Mouse (Mus musculus): ENCODE measurements at regions not wholly inside any gene's neighbourhood (a gene's known extent, or its start where the extent isn't known, plus 50 kb on each side); places are given as distances from the start of the nearest gene placed in this dataset.
A peak's percentile ranks its signal among the peaks of the same experiment; 100 is the strongest.

GRCm38 (mm10) chr9:63087195-63087594, 61.6 kb downstream of the Skor1 start:
- no peak for DNase-seq (ENCODE audit: low spot score)

GRCm38 (mm10) chr9:63086671-63087070, 62.1 kb downstream of the Skor1 start:
- no peak for DNase-seq (ENCODE audit: low spot score)

DNA sequence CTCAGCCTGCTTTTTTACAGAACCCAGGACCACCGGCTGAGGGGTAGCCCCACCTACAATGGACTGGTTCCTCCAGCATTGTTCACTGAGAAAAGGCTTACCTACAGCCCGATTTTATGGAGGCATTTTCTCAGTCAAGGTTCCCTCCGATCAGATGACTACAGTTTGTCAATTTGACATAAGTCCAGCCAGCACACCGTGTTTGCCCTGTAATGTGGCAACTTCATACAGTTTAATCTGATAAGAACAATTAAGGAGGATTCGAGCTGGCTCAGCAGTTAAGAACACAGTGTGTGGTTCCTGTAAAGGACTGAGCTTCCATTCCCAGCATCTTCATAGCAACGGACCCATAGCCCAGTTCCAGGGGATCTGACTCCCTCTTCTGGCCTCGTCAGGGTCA, 65.9 kb downstream of the Skor1 start:
- no peak for DNase-seq (ENCODE audit: low spot score)

- DNase-seq (ENCODE audit: low spot score), result no peak
Observed at GRCm38 (mm10) chr9:63082311-63082710, 66.5 kb downstream of the Skor1 start.

GRCm38 (mm10) chr9:63080406-63080805, 68.4 kb downstream of the Skor1 start:
- DNase-seq (ENCODE audit: low spot score), result no peak

- DNase-seq (ENCODE audit: low spot score), result no peak
Observed at GRCm38 (mm10) chr9:63075252-63075651, 73.5 kb downstream of the Skor1 start.

DNA sequence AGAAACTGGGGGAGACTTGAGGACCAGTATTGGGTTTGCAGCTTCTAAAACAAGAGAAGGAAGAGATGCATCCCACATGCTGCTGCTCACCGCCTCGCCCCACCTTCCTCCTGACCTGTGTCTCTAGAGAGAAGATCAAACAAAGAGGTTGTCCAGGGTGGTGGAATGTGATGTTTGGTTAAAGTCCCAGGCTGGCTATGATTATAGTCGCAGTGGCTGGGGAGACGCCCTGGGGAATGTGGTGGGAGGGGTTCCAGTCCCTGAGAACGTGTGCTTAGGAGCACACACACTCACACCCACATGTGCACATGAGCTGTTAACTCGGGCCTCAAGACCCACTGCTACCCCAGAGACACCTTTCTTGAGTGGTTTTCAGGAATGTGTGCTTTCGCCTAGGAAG, 74.0 kb downstream of the Skor1 start:
- DNase-seq (ENCODE audit: low spot score), result no peak

DNA sequence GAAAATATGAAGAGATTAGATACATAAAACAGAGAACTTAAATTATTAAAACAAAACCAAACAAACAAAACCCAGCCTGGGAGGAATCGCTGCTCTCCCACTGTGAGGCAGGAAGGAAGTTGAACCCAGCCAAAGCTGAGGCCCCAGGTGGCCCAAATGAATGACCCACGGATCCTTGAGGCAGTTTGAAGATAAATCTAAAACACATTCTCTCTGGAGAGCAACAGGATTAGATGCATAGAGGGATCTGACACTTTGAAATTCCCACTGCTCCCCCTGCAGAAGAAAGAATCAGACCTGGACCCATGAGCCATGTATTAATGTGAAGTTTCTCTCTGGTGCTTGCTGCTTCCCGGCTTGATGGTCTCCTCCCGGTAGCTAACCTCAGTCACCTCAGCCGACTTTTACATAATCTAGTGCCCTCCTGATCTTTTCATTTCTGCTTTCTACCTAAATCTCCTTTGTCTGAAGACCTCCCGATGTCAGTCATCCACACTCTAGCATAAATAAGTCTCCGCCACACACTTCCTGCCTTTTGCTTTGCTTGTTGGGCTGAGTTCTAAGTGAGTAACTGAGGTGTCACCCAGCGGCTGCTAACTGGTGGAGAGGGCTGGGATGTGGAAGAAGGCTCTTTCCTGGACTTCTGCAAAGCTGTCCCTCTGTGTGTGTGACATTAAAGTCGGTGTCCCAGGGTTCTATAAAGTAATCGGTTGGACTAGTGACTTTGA, 74.6 kb downstream of the Skor1 start:
- DNase-seq (ENCODE audit: low spot score), result no peak

- DNase-seq (ENCODE audit: low spot score), result no peak
Observed at GRCm38 (mm10) chr9:63071032-63071431, 77.7 kb downstream of the Skor1 start.

- peak; percentile 58 for DNase-seq (ENCODE audit: low spot score)
Observed at GRCm38 (mm10) chr9:63069919-63070318, 78.8 kb downstream of the Skor1 start.

DNA sequence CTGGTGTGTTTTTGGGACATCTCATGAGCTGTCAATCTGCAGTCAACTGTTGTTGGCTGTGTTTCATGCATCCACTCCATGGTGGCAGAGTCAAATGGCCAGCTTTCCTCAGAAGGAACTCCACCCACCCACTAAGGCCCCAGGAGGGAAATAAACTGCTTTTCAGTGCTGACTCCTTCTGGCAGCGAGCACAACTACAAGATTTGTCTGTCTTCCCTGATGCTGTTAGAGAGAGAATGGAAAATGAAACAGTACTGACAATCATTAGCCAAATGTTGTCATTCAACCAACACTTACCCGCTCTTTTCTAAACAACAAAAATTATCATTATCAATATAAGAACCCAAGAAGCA, 79.3 kb upstream of the Pias1 start:
- DNase-seq (ENCODE audit: low spot score), result no peak

GRCm38 (mm10) chr9:63066384-63067053, 78.8 kb upstream of the Pias1 start:
- DNase-seq (ENCODE audit: low spot score), result no peak

- no peak for DNase-seq (ENCODE audit: low spot score)
Observed at GRCm38 (mm10) chr9:63063525-63063924, 75.8 kb upstream of the Pias1 start.

DNA sequence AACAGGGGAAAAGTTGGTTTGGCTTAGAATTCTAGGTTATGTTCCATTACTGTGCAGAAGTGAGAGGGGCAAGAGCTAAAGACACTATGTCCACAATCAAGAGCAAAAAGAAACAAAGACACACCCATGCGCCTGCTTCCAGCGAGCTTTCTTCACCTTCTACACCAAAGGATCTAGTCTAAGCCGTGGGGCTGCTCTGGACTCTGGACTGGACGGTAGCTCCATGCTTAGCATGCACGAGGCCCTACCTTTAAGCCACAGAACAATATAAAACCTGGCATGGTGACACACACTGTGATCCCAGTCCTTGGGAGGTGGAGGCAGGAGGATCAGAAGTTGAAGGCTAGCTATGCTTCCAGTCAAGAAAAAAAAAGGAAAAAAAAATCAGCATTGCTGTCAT, 73.0 kb upstream of the Pias1 start:
- DNase-seq (ENCODE audit: low spot score), result no peak

GRCm38 (mm10) chr9:63059234-63059842, 71.6 kb upstream of the Pias1 start:
- peak; percentile 82 for DNase-seq (ENCODE audit: low spot score)

DNA sequence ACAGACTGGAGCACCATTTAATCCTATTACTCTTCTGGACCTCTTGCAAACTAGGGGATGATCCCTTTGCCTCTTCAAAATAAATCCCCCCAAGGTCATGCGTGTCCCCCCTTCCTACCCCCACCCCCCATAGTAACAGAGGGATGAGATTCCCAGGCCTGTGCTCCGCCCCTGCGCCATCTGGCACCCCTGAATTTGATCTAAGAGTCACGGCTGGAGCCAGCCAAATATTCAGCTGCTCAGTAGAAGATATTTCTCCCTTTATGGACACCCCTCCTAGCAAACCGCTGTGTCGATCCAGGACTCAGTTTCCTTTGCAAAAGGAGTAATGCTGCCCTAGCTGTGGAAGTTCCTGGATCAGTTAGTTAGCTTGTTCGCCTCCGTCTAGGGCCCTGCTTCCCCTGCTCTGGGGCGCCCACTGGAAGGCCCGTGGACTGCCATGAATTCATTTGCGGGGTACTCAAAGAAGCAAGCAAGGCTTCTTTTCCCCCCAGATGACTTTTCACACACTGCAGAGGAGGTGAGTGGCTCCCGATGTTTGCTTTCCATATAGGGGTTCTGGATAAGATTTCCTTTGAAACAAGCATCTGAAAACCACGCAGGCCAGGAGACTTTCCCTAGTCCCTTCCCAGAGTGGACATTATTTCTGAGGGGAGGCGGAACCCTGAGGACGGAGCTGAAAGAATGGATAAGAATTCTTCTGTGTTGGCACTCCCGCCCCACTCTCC, 70.9 kb upstream of the Pias1 start:
- DNase-seq (ENCODE audit: low spot score), result no peak

DNA sequence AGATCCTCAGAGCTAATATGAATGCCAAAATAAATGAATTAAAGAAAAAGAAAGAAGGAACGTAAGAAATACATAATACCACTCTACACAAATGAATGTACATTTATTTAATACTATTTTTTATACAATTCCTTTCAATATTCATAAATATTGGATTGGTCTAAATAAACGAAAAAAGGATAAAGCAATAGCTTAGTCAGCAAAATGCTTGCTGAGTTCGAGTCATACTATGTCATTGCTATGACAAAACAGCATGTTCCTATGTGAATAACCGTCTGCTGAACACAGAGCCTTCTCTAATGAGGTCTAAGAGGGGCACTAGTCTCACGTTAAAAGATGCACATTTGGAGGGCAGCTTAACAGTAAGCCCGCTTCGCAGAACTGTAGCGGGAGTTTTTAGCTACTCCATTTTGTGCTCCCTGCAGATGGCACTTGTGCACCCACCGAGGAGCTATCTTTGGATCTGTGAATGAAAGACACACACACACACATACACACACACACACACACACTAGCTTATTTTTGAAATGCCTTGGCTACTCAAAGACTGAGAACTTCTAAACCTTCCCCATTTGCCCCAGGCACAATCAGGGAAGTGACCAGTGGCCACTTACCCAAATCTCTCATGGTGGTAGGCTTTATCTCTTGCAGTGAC, 69.1 kb upstream of the Pias1 start:
- no peak for DNase-seq (ENCODE audit: low spot score)

GRCm38 (mm10) chr9:63052181-63052580, 64.5 kb upstream of the Pias1 start:
- no peak for DNase-seq (ENCODE audit: low spot score)

GRCm38 (mm10) chr9:63051631-63052030, 63.9 kb upstream of the Pias1 start:
- DNase-seq (ENCODE audit: low spot score), result no peak

- DNase-seq (ENCODE audit: low spot score), result no peak
Observed at GRCm38 (mm10) chr9:63049290-63049689, 61.6 kb upstream of the Pias1 start.

GRCm38 (mm10) chr9:63046981-63047380, 59.3 kb upstream of the Pias1 start:
- no peak for DNase-seq (ENCODE audit: low spot score)

GRCm38 (mm10) chr9:63045531-63045930, 57.8 kb upstream of the Pias1 start:
- DNase-seq (ENCODE audit: low spot score), result no peak

Data from left cerebral cortex, adult 11 months (tissue).